Mouse (Mus musculus) cerebellum, adult 2 months (tissue): ENCODE results near the gene Timd2. TPM values are rescaled to one million over a fixed set of nuclear protein-coding genes. Genes with fewer than 3 reads are reported as not detected.
"Not testable (repeated sequence)": the region's sequence is repeated elsewhere in the genome, so short reads cannot be mapped to it uniquely, and the experiment has no call there.

Source experiments
- DNase-seq, 2 experiments: peaks; one replicate each; pipeline ENCODE4 v3.0.0; 2021
- H3K27ac ChIP-seq: fragments of 200-500 bp; 2 replicates; pipeline ENCODE4 v1.5.1; 2012; ENCODE audit warnings: low read length, control low read depth, inconsistent platforms; ENCODE audit not compliant: insufficient read depth
- H3K27me3 ChIP-seq: fragments of 200-500 bp; 2 replicates; pipeline ENCODE4 v1.6.1; 2012; ENCODE audit warnings: inconsistent platforms, mild to moderate bottlenecking, low read length, moderate library complexity; ENCODE audit not compliant: control insufficient read depth, insufficient read depth
- H3K4me1 ChIP-seq: fragments of 200-500 bp; 2 replicates; pipeline ENCODE4 v1.6.1; 2011; ENCODE audit warnings: low read length; ENCODE audit not compliant: control insufficient read depth, insufficient read depth
- H3K4me3 ChIP-seq: fragments of 200-500 bp; replicated peaks from 2 replicates; pipeline ENCODE3; 2011; ENCODE audit warnings: mild to moderate bottlenecking, low read depth, low read length, control low read depth; ENCODE audit not compliant: insufficient read depth
- CTCF ChIP-seq: fragments of 200-500 bp; IDR thresholded peaks from 2 replicates; pipeline ENCODE4 v1.5.1; 2011; ENCODE audit warnings: low read depth, mild to moderate bottlenecking, control low read depth, low read length, moderate library complexity, borderline replicate concordance; ENCODE audit not compliant: insufficient read depth
- POLR2A ChIP-seq: fragments of 200-500 bp; IDR thresholded peaks from 2 replicates; pipeline ENCODE4 v1.6.1; 2011; ENCODE audit warnings: low read length, control low read depth, borderline replicate concordance; ENCODE audit not compliant: insufficient read depth
- WGBS: fragments of 180-500 bp; shearing (Covaris S2); methylation state at CpG from one replicate; pipeline ENCODE4 v1.1.7; 2018; 5-methylcytosine and 5-hydroxymethylcytosine counted together
- polyA plus RNA-seq: library from polyadenylated mRNA; depleted of rRNA; stranded (reverse); fragments of >200 nt; gene quantifications from 2 replicates; pipeline ENCODE4 v1.2.3, GENCODE M21; 2012; rRNA removed

Timd2 gene
- not detected in 2 replicates for polyA plus RNA-seq

- 71% methylated on average over 6 of the region's 6 CpGs for WGBS
- no peak for DNase-seq
- H3K4me3 ChIP-seq, result no peak within 1 kb of the TSS
- no peaks in the 10 kb centered on the region for H3K27me3 ChIP-seq
- no peaks in the 10 kb centered on the region for H3K4me1 ChIP-seq
- H3K27ac ChIP-seq, result no peak within 1 kb of the TSS
- TF ChIP-seq CTCF (no peak), POLR2A (no peak)
Measured at GRCm38 (mm10) chr11:46706664-46707356, at the start of gene Timd2. TSS of gene Timd2 (minus strand) at chr11:46707061.

DNA sequence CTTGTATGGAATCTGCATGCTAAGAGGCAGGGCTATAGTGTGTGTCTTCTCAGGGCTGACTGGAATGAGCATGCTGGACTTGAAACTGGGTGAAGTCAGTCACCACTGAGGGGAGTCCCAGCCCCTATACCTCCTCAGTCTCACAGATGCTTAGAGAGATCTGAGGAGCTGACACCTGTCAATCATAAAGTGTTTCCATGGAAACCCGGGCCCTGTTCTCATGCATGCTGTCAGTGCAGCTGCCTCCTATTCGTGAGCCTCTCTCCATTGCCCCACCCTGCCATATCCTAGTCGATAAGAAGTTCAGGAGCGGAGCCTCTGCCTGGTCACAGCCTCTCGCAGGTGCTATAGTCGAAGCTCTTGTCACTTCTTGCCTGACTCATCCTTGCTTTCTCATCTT, 48.9 kb upstream of the Timd2 start:
- H3K27ac ChIP-seq, H3K4me1 ChIP-seq, H3K4me3 ChIP-seq, DNase-seq, H3K27me3 ChIP-seq: not testable (repeated sequence)
- 79% methylated on average over 6 of the region's 6 CpGs for WGBS

DNA sequence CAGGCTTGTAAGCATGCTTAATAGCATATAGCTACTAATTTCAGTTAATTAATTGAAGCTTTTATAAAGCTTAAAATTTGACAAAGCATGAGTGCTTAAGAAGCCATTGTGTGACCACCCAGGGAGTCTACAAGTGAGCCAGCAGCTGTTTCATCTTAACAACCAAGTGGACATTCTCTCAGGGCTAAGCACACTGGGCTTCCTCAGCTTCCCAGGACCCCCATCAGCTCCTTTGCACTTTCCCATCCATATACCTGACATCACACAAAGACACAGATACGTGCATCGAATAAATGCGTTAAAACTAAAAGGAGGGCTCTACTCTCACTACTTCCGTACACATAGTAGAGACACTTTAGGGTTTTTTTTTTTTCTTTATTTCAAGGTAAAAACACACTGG, 47.8 kb upstream of the Timd2 start:
- 82% methylated on average over 4 of the region's 4 CpGs for WGBS
- no peaks in the 10 kb centered on the region for H3K4me1 ChIP-seq
- H3K27ac ChIP-seq, result no peak overlapping the region
- TF ChIP-seq CTCF, result no peak
- TF ChIP-seq POLR2A, result no peak
- no peak overlapping the region for H3K4me3 ChIP-seq
- no peaks in the 10 kb centered on the region for H3K27me3 ChIP-seq
- no peak for DNase-seq

- TF ChIP-seq CTCF (no peak), POLR2A (no peak)
- 72% methylated on average over 2 of the region's 2 CpGs for WGBS
- Histone ChIP-seq H3K27ac (no peak overlapping the region), H3K4me1 (no peaks in the 10 kb centered on the region), H3K4me3 (no peak overlapping the region), H3K27me3 (no peaks in the 10 kb centered on the region)
- no peak for DNase-seq
Measured at GRCm38 (mm10) chr11:46753662-46754061, 46.8 kb upstream of the Timd2 start.

DNA sequence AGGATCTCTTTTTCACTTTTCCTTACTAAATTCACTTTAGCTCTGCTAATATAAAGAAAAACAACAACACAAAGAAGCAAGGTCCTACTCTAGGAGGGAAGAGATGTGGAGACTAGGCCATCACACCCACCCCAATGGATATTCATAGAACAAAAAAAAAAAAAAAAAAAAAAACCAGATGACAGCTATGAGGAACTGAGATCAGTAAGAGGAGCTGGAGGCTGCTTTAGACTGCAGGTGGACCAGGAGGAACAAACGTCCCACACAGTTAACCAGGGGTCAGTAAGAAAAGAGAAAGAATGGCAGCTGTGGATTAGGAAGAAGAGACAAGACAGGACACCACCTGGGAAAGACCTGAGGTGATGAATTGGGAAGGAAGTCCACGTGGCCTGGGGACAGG, 41.1 kb upstream of the Timd2 start:
- Histone ChIP-seq H3K4me1 (no peaks in the 10 kb centered on the region), H3K4me3 (no peak overlapping the region), H3K27ac (no peak overlapping the region), H3K27me3 (no peaks in the 10 kb centered on the region)
- 53% methylated on average over 2 of the region's 2 CpGs for WGBS
- TF ChIP-seq CTCF, result no peak
- TF ChIP-seq POLR2A, result no peak
- DNase-seq, result no peak

- H3K4me3 ChIP-seq, result no peak overlapping the region
- H3K27me3 ChIP-seq, result no peaks in the 10 kb centered on the region
- TF ChIP-seq POLR2A (no peak), CTCF (no peak)
- H3K4me1 ChIP-seq, result no peaks in the 10 kb centered on the region
- no peak overlapping the region for H3K27ac ChIP-seq
- 76% methylated on average over 3 of the region's 3 CpGs for WGBS
- DNase-seq, result no peak
Measured at GRCm38 (mm10) chr11:46741716-46742115, 34.9 kb upstream of the Timd2 start.

GRCm38 (mm10) chr11:46740886-46741285, 34.0 kb upstream of the Timd2 start:
- Histone ChIP-seq H3K4me3 (no peak overlapping the region), H3K27me3 (no peaks in the 10 kb centered on the region), H3K27ac (no peak overlapping the region), H3K4me1 (no peaks in the 10 kb centered on the region)
- TF ChIP-seq CTCF, result no peak
- no peak for TF ChIP-seq POLR2A
- WGBS, result 79% methylated on average over 4 of the region's 4 CpGs
- no peak for DNase-seq

DNA sequence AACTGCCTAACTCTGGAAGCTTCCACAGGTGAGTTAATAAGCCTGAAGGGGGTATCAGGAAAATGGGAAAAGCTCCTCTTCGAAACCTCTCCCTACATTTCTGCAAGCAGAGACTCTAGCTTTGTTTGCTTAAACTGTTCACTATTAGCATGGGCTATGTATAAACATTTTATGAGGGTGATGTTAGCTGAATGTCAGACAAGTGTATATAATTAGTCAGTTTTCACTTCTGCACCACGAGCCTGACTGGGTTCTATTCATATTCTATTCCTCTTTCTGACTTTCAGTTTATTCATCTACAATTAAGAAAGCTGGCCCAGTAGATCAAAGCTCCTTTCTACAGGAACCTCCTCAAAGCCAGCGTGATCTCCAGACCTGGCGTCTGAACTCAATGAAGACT, 32.6 kb upstream of the Timd2 start:
- Histone ChIP-seq H3K27me3 (no peaks in the 10 kb centered on the region), H3K4me1 (no peaks in the 10 kb centered on the region), H3K27ac (no peak overlapping the region), H3K4me3 (no peak overlapping the region)
- no peak for TF ChIP-seq CTCF
- TF ChIP-seq POLR2A, result no peak
- DNase-seq, result no peak
- 81% methylated on average over 4 of the region's 4 CpGs for WGBS

DNA sequence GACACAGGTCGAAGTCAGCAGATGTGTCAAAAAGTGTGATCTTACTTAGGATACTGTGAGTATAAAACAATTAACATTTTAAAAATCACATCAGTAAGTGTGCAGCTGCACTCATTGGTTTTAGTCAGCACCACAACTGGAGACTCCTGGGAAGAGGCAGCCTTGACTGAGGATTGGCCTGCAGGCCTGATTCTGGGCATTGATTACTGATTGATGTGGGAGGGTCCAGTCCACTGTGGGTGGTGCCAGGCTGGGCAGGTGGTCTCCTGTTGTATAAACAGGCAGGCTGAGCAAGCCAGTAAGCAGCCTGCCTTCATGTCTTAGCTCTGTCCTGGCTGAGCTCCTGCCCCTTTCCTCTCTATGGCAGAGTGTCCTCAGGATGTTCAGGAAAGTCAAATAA, 28.2 kb upstream of the Timd2 start, which contains the start of gene Havcr1:
Gene Havcr1, plus strand, starts transcription at position 5 of the 400 bp plus-strand sequence.
- H3K27me3 ChIP-seq, DNase-seq, H3K4me3 ChIP-seq, H3K27ac ChIP-seq, H3K4me1 ChIP-seq: not testable (repeated sequence)
- 88% methylated on average over 1 of the region's 1 CpGs for WGBS
